Mouse (Mus musculus): ENCODE measurements around the gene Crlf2.

GRCm38 (mm10) chr5:109601080-109601479 lies 42.3 kb upstream of the Crlf2 start:
- TF ChIP-seq EP300 (IDR thresholded peaks at IDR 0.05; ENCODE audit: low read length) (no peak), POLR2A (IDR thresholded peaks at IDR 0.05; ENCODE audit: low read depth, low read length) (no peak), ELF1 (IDR thresholded peaks at IDR 0.05; ENCODE audit: low read depth, low read length) (no peak), MAZ (IDR thresholded peaks at IDR 0.05; ENCODE audit: low read depth, low read length) (no peak), CTCF (conservative IDR thresholded peaks at IDR 0.05 in 1 of 2, IDR thresholded peaks at IDR 0.05 in 1 of 2; ENCODE audit: low read depth in 2 of 2, low read length in 2 of 2) (peak; percentile 36 to 79; a peak in 3 of 4 replicates), SMC3 (IDR thresholded peaks at IDR 0.05; ENCODE audit: low read depth, low read length) (peak; percentile 70), TCF12 (IDR thresholded peaks at IDR 0.05; ENCODE audit: low read depth, low read length) (no peak), MXI1 (IDR thresholded peaks at IDR 0.05; ENCODE audit: low read depth, low read length) (no peak), GABPA (IDR thresholded peaks at IDR 0.05; ENCODE audit: insufficient replicate concordance, low read depth, low read length) (no peak), MEF2A (IDR thresholded peaks at IDR 0.05; ENCODE audit: borderline replicate concordance, low read depth, low read length) (no peak), USF1 (IDR thresholded peaks at IDR 0.05; ENCODE audit: low read depth, low read length) (no peak), MYC (IDR thresholded peaks at IDR 0.05; ENCODE audit: low read depth, low read length) (no peak), RAD21 (IDR thresholded peaks at IDR 0.05; ENCODE audit: low read depth, low read length) (peak; percentile 79)

Data from CH12.LX (cell line).